Mouse (Mus musculus): ENCODE data around the gene Jup. TPM values are rescaled to one million over a fixed set of nuclear protein-coding genes. Genes with fewer than 3 reads are reported as not detected.

The Jup gene
- 100 to 1,000 TPM; 252 to 272 TPM for total RNA-seq (2021)

DNA sequence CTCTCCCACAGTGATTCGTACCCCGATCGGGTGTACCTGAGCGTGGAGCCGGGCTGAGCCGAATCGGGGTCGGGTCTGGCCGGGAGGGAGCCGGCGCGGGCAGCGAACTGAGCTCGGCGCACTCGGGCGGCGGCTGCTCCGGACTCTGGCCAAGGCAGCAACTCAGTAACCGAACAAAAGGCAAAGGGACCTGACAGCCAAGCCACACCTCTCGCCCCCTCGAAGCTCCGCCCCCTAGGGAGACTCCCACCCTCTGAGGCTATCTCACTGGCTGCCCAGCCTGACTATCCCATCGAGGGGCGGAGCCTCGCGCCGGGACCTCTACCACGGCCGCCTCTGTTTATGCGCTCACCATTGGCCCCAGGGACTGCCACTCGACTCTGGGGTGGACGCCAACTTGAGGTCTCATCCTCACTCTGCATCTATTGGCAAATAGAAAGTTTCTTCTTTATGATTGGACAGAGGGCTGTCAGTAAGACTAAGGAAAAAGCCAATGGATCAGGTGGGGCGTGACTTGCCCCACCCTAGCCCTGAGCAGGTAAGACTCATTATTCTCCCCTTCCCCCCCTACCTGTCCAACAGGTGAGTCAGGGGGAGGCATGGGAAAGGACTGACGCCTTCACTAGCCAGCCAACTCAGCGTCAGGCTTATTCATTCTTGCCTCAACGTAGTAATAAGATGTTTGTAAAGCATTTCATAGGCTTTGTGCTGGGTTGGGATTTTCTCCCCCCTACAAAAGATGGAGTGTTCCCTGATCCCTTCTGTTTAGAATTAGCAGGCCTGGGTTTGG, at the start of gene Jup:
Jup (minus strand) TSS at position 164 of the 790 bp plus-strand sequence.
- peak; percentile 99 for DNase-seq
- intact Hi-C loops (cut with DNase I): loop anchor here (1.0 to 10.0 kb wide), 3 partner anchors 9 to 567 kb away; partner anchors contain the start of genes Fkbp10 and P3h4

DNA sequence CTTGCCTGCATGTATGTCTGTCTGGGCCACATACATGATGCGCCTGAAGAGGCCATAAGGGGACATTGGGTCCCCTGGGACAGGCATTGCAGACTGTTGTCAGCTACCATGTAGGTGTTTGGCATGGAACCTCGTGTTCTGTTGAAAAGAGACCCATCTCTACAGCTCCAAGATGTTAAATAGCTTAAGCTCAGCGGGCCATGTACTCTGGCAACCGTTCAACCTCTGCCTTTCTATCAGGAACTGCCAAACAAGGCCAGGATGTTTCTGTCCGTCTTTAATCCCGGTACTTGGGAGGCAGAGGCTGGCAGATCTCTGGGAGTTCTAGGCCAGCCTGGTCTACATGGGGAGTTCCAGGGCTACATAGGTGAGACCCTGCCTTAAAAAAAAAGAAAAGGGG, 45.1 kb upstream of the Jup start:
- DNase-seq: no peak
- intact Hi-C loops (cut with DNase I): no loop called here

DNA sequence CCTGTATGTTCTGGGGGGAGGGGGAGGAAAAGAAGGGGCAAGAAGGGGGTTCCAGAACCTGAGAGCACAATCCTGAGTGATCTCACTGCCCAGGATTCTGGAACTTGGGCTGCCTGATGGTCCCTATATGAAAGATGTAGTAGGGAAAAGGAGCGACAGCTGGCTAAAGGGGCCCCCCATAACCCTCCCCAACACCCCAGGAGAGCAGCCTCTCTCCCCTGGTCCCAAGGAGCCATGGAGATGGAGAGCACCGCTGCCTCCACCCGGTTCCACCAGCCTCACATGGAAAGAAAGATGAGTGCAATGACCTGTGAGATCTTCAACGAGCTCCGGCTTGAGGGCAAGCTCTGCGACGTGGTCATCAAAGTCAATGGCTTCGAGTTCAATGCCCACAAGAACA, 44.2 kb upstream of the Jup start, which contains the start of the genes Nt5c3b and Klhl10:
Nt5c3b (minus strand) TSS at position 12 of the 400 bp plus-strand sequence.
Klhl10 (plus strand) TSS at position 121 of the 400 bp plus-strand sequence.
- intact Hi-C loops (cut with DNase I): loop anchor here (1.0 to 2.0 kb wide), 2 partner anchors 27 to 31 kb away; partner anchors contain the start of genes Klhl11 and P3h4
- no peak for DNase-seq

DNA sequence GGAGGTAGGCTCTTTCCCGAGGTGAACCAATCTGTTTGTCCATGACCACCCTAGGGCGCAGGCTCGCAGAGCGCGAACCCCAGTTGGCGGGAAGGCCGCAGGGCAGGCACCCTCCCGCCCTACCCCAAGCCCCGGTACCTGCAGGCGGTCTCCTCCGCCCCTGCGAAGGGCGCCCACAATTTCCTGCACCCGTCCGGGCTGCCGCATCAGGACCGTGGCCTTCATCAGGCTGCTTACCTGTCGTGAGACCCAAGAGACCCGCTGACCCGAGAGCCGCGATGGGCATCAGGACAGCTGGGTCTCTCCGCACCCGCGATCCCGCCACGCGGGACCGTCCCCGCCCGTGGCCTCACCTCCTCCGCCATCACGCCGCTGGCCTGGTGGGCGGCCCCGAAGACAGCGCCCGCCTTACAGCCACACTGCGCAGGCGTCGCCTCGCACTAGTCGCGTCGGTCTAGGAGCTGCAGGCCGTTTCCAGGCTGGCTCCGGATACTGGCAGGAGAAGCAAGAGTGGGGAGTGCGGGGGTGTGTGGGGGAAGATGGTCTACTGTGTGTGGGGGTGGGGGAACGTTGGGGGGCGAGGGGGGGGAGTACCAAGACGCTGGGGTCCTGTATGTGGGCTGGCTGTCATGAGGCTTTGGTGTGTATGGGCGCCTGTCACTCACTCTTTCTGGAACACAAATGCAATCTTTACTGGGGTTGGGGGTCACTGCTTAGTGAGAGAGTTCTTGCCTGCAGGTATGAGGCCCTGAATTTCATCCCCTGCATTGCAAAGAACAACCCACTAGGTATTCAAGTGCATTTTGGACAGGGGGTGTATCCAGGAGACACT, 43.3 kb upstream of the Jup start:
- intact Hi-C loops (cut with DNase I): loop anchor here (1.0 to 2.0 kb wide), 2 partner anchors 27 to 32 kb away; partner anchors contain the start of genes Klhl11 and P3h4
- peak; percentile 86 to 87 for DNase-seq

DNA sequence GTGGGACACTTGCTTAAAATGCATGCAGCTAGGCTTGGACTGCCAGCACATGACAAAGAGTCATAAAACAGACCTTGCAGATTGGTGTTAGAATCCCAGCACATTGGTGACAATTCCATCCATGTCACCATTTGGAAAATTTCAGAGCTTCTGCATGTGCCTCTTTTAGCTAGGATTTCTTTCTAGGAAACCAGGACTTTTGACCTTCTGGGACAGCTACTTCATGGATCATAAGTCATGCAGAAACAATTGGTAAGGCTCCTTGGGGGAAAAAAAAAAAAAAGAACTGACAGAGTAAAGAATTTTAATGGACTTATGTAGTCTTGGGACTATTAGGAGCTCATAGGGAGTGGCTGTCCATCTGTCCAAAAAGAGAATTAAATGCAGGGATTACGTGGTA, 40.3 kb upstream of the Jup start:
- intact Hi-C loops (cut with DNase I): no loop called here
- DNase-seq: no peak

DNA sequence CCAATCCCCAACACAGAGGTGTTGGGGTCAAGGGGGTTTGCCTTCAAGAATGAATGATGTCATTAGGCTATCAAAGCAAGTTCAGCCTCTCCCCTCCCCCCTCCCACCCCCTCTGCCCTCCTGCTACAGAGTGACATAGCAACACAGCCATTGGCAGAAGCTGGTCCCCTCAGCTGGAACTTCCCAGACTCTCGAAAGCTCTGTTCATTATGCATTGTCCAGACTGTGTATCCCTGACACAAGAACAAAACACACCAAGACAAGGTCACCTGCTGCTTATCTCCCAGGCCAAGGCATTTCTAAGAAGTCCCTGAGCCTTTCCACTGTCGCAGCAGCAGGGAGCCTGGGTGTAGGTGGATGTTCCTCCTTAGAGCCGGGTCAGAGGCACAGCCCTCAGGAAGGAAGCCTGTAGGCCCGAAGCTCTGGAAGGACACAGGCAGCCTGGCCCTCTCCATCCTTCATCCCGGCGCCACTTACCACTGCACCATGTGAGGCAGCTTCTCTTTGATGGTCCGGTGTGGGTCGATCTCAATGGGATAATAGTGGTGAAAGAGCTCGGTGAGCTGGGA, 38.2 kb upstream of the Jup start:
- intact Hi-C loops (cut with DNase I): no loop called here
- DNase-seq: no peak

DNA sequence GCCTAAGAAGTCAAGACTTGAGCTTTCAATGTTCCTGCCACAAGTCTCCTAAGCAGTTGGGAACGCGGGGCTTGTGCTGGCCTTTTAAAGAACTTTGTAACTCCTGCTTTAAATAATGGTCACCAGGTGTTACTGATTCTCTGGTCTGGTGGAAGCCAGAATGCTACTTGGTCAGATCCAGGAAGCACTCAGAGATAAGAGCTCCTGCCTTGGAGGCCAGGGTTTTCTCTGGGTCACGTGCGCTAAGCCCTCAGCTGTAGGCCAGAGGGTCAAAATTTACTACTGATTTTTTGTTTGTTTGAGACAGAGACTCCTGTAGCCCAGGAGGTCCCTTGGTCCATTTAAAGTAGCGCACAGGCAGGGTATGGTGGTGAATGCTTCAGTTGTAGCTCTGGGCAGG, 34.4 kb upstream of the Jup start:
- intact Hi-C loops (cut with DNase I): no loop called here
- no peak for DNase-seq

DNA sequence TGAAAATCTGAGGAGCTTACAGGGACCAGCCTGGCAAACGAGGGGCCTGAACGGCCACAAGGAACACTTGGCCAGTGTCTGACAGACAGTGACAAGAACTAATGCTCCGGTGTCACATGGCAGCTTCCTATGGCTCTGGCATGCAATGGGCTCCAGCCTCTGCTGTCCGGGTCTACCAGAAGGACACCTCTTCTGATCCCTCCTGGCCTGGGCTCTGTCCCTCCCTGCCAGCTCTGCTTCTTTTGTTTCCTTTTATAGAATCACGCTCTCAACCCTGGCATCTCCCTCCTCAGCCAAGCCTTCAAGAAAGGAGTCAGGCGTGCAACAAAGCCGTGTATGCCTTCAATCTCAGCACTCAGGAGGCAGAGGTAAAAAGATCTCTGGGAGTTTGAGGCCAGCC, 32.5 kb upstream of the Jup start:
- intact Hi-C loops (cut with DNase I): no loop called here
- no peak for DNase-seq

DNA sequence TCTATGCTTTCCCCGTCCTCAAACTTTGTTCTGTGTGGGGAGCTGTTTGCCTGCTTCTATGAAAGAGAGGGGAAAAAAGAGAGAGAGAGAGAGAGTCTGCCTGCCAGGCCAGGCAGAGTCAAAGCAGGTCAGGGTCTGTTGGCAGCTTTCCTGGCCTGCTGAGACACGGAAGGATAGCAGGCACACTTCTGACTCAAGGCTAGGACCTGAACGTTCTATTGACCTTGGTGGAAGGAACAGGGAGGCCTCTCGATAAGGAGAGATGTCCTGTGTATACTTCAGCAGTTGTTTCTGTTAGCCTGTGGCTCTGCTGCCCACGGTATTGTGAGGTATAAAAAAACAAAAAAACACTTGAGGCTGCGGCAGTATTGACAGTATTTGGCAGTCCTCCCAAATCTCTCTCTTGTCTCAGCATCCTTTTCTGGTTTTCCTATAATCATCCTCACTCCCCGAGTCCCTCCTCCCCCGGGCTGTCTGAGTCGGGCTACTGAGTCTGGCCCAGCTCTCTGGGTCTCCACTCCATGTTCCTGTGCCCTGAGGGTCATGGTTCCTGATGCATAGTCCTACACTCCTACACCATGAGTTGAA, 31.1 kb upstream of the Jup start:
- peak; percentile 35 to 40 for DNase-seq
- intact Hi-C loops (cut with DNase I): no loop called here

DNA sequence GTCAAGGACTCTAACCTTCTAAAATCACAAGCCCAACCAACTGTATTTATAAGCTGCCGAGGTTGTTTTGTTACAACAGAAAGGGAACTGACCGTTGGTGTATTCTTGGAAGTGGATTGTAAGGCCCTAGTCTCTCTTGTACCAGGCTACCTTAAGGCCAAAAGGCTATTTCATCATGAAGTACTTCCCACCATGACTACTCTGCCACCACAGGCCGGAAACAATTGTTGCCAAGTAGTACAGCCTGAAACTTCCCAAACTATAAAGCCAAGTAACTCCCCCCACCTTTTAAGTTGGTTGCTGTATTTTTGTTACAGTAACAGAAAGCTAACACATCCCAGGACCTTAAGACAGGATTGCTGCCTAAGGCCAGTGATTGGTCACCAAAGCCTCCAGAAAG, 29.3 kb upstream of the Jup start:
- intact Hi-C loops (cut with DNase I): loop anchor here (2.0 kb wide), 2 partner anchors 46 to 128 kb away; partner anchors contain the start of gene Klhl11
- DNase-seq: no peak

DNA sequence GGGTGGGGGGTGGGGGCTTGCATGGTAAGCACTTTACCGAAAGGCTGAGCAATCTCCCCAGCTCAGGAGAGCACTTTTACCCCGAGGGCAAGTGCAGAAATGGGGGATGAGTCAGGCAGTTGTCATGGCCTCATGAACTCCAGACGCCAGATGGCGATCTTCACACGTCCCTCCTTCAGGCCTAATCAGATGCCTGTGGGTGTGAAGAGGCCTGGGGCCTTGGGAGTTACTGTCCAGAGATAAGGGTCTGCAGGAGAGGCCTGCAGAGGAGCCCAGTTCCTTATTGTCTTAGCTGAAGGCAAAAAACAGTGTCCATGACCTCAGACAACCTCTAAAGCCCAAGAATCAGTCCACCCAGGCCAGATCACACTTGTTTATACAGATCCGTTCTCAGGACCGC, 28.3 kb upstream of the Jup start:
- DNase-seq: peak; percentile 77 to 82
- intact Hi-C loops (cut with DNase I): loop anchor here (2.0 kb wide), 2 partner anchors 47 to 129 kb away; partner anchors contain the start of gene Klhl11

DNA sequence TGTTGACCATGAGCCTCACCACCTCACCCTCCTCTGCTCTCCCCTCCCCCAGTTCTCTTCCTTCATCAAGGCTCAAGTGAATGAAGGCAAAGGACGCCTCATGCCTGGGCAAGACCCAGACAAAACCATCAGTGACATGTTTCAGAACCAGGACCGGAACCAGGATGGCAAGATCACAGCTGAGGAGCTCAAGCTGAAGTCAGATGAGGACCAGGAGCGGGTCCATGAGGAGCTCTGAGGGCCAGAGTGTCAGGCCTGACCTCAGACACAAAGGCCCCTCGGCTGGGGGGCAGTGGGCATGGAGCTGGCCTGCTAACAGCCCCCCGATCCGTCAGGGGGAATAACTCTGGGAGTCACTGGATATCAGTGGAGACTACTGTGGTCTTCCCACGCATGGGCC, 26.3 kb upstream of the Jup start:
- DNase-seq: no peak
- intact Hi-C loops (cut with DNase I): loop anchor here (5.0 kb wide), 1 partner anchor 278 kb away; the partner anchor contains the start of gene Dhx58

DNA sequence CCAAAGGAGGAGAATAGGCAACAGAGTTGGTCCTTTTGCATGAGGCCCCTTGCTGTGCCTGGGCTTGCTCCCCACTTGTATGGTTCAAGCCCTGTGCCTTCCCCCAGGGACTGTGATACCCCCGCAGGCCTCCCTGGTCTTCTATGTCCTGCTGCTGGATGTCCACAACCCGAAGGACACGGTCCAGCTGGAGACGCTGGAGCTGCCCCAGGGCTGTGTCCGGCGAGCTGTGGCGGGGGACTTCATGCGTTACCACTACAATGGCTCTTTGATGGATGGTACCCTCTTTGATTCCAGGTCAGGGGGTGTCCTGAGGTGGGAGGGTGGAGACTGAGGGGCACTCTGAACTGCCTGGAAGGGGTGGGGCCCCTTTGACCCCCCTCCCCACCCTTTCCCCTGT, 24.0 kb upstream of the Jup start:
- DNase-seq: no peak
- intact Hi-C loops (cut with DNase I): loop anchor here (5.0 kb wide), 1 partner anchor 281 kb away; the partner anchor contains the start of gene Dhx58

DNA sequence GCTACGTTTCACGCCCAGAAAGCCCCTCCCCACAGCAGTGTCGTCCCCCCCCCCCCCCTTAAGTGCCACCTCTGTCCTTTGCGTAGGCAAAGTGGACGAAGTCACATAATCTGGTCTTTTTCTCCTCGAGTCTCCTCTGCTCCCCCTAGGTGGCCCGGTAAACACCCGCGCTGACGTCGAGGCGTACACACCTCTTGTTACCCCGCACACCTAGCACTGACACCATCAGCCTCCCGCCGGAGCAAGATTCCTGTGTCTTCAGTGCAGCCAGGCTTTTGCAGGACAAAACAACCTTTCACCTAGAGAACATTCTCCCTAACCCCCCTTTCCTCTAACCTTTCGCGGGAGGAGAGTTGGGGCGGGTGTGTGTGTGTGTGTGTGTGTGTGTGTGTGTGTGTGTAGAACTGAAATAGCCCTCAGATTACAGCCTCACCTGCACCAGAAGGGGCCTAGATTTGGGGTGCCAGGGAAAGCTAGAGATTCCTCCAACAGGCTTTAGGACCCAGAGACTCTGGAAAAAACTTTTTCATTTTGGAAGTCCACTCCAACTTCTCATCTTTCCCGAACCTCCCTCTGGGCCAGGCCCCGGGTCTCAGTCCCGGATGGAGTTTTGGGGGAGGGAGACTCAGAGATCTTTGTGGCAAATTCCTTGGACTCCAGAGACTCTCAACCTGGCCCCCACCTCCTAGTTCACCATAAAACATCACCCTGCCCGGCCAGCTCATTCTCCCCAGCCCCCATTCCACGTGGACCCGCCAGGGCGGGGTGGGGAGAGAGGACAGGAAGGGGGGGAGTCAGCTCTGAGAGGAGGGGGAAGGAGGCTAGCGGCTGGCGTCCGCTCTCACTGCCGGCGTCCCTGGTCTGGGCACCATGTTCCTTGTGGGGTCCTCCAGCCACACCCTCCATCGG, 17.6 kb upstream of the Jup start, which contains the start of gene Fkbp10:
Fkbp10 (plus strand) TSS at position 784 of the 909 bp plus-strand sequence.
- DNase-seq: peak; percentile 53 to 75
- intact Hi-C loops (cut with DNase I): loop anchor here (1.0 to 2.0 kb wide), 2 partner anchors 18 to 26 kb away; partner anchors contain the start of genes Jup, Klhl10 and Nt5c3b

DNA sequence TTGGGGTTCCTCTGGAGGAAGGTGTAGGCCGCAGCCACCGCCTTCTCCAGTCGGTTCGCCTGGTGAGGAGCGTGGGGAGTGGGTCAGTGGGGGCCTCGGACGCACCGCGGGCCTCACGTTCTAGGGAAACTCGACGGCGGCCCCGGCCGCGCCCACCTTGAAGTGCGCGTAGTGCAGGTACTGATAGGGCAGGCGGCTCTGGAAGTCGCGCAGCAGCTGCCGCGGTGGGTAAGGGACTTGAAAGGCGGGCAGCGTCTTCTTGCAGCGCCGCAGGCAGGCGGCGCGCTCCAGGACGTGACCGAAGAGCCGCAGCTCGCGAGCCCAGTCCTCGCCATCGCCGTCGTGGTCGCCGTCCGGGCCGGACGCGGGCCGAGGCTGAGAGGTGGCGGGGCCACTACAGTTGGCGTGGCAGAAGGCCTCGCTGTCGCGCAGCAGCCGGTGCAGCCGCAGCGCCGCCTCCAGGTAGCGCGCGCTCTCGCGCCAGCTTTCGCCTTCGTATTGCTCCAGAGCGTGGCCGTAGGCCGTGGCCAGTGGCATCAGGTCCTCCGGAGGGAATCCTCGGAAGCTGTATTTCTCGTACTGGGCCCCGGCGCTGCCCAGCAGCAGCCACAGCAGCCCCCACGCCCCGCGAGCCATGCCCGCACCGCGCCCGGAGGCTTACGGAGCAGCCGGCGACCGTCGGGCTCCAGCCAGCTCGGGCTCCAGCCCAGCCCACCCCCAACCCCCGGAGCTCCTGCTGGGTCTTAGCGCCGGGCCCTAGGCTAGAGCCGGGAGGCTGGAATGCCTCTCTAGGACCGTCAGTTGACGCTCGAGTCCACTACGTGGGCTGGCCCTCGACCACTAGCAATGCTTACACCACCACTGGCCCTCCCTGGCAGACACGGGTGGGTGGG, 16.7 kb upstream of the Jup start, which contains the start of gene P3h4:
P3h4 (minus strand) TSS at position 816 of the 893 bp plus-strand sequence.
- intact Hi-C loops (cut with DNase I): loop anchor here (1.0 to 2.0 kb wide), 2 partner anchors 17 to 27 kb away; partner anchors contain the start of genes Jup, Klhl10 and Nt5c3b
- peak; percentile 83 to 89 for DNase-seq

DNA sequence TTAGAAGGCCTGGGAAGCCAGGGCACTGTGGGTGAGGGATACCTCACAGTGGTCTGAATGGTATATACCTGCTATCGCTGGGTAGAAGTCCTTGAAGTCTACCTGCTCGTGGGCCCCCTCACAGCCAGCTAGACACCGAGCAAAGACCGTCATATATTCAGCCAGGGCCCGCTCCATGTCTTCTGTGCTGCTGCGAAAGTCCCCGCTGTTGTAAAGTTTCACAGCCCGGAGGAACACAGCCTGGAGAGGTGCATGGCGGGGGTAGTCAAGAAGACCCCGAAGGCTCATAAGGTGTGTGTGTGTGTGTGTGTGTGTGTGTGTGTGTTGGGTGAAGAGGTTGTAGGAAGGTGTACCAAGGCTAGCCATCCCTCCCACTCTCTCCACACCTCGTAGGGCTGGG, 16.0 kb upstream of the Jup start:
- no peak for DNase-seq
- intact Hi-C loops (cut with DNase I): no loop called here

DNA sequence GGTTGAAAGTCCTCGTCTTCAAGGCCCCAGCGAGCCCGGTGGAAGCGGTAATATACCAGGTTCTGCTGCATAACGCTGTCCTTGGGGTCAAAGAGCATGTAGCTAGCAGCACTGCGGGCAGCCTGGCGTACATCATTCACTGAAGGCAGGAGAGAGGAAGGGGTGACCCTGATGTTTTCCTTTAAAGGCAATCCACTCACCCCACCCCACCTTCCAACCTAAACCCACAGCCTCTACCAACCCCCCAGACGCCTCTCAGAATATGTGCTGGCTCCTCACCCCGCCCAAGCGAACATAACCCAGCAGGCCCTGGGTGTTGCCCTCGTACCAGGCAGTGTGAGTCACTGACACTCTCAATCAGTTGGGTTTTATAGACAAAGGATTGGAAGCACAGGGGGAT, 14.2 kb upstream of the Jup start:
- intact Hi-C loops (cut with DNase I): no loop called here
- no peak for DNase-seq

DNA sequence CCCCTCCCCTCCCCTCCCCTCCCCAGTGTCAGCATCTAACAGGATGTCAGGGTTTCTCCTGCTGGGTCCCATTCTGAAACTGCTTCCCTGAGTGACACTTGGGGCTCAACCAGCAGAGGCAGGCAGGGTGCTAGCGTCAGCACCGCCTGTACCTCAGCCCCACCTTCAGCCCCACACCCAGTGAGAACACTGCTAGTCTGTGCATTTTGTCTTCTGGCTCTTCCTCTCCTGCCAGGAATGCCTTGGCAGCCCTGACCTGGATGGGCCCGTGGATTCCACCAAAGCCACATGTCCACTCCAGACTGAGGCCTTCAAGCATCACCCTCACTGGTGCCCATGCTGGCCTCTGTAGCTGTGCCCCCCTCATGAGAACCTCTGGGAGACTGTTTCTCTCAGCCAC, 12.1 kb upstream of the Jup start:
- DNase-seq: no peak
- intact Hi-C loops (cut with DNase I): no loop called here
